Mouse (Mus musculus) intestine, embryonic 15.5 days (tissue): ENCODE measurements around the gene Stx19. TPM values are rescaled to one million over a fixed set of nuclear protein-coding genes. Genes with fewer than 3 reads are reported as not detected.
A peak's percentile ranks its signal among the peaks of the same experiment; 100 is the strongest.

ENCODE experiments used
- ATAC-seq: fragments of 200-750 bp; cut with Nextera tagmentation; 2 replicates; pipeline ENCODE4 v1.8.0; 2017; ENCODE audit warnings: moderate TSS enrichment, moderate library complexity
- H3K27ac ChIP-seq: fragments of 300-500 bp; sonication (generic); 2 replicates; pipeline ENCODE4 v1.5.1; 2015; ENCODE audit warnings: mild to moderate bottlenecking, inconsistent platforms
- H3K27me3 ChIP-seq: fragments of 300-500 bp; sonication (generic); replicated peaks from 2 replicates; pipeline ENCODE4 v1.6.1; 2015; ENCODE audit warnings: inconsistent platforms
- H3K36me3 ChIP-seq: fragments of 300-500 bp; sonication (generic); 2 replicates; pipeline ENCODE4 v1.6.1; 2015; ENCODE audit warnings: inconsistent platforms
- H3K4me1 ChIP-seq: fragments of 300-500 bp; sonication (generic); replicated peaks from 2 replicates; pipeline ENCODE4 v1.6.1; 2015; ENCODE audit warnings: inconsistent platforms
- H3K4me2 ChIP-seq: fragments of 300-500 bp; sonication (generic); replicated peaks from 2 replicates; pipeline ENCODE4 v1.6.1; 2015; ENCODE audit warnings: mild to moderate bottlenecking, inconsistent platforms
- H3K4me3 ChIP-seq: fragments of 300-500 bp; sonication (generic); replicated peaks from 2 replicates; pipeline ENCODE4 v1.5.1; 2015; ENCODE audit warnings: inconsistent platforms
- H3K9ac ChIP-seq: fragments of 300-500 bp; sonication (generic); 2 replicates; pipeline ENCODE4 v1.6.1; 2015; ENCODE audit warnings: inconsistent platforms
- H3K9me3 ChIP-seq: fragments of 300-500 bp; sonication (generic); 2 replicates; pipeline ENCODE4 v1.6.1; 2016; ENCODE audit warnings: inconsistent platforms
- WGBS: fragments of 180-500 bp; shearing (Covaris S2); methylation state at CpG from one replicate; pipeline ENCODE4 v1.1.7; 2015; 5-methylcytosine and 5-hydroxymethylcytosine counted together
- polyA plus RNA-seq: library from polyadenylated mRNA; unstranded; fragments of >200 nt; fragmentation: Nextera tagmentation; extraction: Ambion mirVana; gene quantifications from 2 replicates; pipeline ENCODE4 v1.2.1, GENCODE M21; 2015

Gene Stx19
- polyA plus RNA-seq, result 0.51 and 0.52 TPM in 2 replicates

DNA sequence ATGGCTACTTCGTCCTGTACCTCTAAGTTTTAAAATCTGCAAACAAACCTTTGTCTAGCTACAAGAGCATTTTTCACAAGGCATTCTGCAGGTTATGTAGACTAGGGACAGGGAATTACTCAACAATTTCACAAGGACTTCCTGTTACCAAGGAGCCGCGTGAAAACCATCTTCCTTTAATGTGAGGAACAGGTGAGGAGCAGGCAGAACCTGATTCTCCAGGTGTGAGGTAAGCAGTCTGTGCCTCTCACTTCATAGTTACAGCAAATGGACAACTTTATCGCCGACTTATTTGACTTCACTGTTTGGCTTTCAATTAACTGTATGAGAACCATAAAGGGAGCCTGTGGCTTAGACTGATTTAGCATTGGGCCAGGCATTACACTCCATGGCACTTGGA is at the start of gene Stx19:
Gene Stx19, plus strand, starts transcription at position 186 of the 400 bp plus-strand sequence.
- no peak within 1 kb of the TSS for H3K27ac ChIP-seq
- no peak within 1 kb of the TSS for H3K4me2 ChIP-seq
- no peak within 1 kb of the TSS for H3K9ac ChIP-seq
- ATAC-seq, result peak; percentile 94
- 46% methylated on average over 5 of the region's 5 CpGs for WGBS
- no peaks in the 10 kb centered on the region for H3K36me3 ChIP-seq
- H3K4me3 ChIP-seq, result no peak within 1 kb of the TSS
- H3K4me1 ChIP-seq, result no peaks in the 10 kb centered on the region; the same call in 1 of the 2 replicates
- H3K9me3 ChIP-seq, result no peaks in the 10 kb centered on the region
- no peaks in the 10 kb centered on the region for H3K27me3 ChIP-seq

DNA sequence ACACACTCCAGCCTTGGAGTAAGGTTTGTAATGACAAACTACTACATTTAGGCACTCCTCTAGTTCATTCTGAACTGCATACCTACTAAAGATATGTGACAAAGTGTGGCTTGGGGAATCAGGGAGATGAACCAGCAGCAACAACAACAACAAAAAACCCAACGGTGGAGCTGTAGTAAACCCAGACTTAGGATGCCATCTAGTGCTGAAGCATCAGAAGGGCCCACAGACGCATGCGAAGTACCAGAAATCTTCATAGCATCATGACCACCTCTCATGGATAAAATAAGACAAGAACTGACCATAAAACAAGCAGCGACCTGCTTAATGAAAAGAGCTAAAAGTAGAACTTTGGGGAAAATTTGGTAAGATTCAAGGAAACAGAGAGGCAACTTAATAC is 41.0 kb upstream of the Stx19 start:
- H3K4me1 ChIP-seq, result no peaks in the 10 kb centered on the region
- H3K27me3 ChIP-seq, result no peaks in the 10 kb centered on the region
- no peaks in the 10 kb centered on the region for H3K36me3 ChIP-seq
- H3K9ac ChIP-seq, result no peak overlapping the region
- ATAC-seq, result no peak
- H3K4me3 ChIP-seq, result no peak overlapping the region
- no peak overlapping the region for H3K4me2 ChIP-seq
- no peak overlapping the region for H3K27ac ChIP-seq
- no peaks in the 10 kb centered on the region for H3K9me3 ChIP-seq
- 81% methylated on average over 4 of the region's 4 CpGs for WGBS

DNA sequence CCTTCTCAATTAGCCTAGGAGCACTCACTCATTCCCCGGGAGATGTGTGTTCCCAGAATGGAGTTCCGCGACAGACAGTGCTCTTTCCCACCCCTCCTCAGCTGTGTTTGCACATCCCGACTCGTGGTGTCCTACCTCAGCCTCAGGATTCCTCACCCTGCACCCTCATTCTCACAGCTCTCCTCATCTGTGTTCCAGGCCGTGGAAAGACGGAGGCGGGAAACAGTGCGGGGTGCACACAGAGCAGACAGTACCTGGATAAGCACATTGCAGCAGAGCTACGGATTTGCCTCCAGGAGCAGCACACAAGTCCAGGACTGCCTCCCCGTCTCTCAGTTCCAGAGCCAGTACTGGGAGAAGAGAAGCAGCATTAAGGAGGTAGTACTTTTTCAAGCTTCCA is 38.4 kb upstream of the Stx19 start:
- H3K27me3 ChIP-seq, result no peaks in the 10 kb centered on the region
- H3K27ac ChIP-seq, result no peak overlapping the region
- H3K4me2 ChIP-seq, result no peak overlapping the region
- ATAC-seq, result no peak
- WGBS, result 81% methylated on average over 11 of the region's 11 CpGs
- no peak overlapping the region for H3K9ac ChIP-seq
- no peaks in the 10 kb centered on the region for H3K36me3 ChIP-seq
- no peaks in the 10 kb centered on the region for H3K4me1 ChIP-seq
- H3K4me3 ChIP-seq, result no peak overlapping the region
- no peaks in the 10 kb centered on the region for H3K9me3 ChIP-seq

DNA sequence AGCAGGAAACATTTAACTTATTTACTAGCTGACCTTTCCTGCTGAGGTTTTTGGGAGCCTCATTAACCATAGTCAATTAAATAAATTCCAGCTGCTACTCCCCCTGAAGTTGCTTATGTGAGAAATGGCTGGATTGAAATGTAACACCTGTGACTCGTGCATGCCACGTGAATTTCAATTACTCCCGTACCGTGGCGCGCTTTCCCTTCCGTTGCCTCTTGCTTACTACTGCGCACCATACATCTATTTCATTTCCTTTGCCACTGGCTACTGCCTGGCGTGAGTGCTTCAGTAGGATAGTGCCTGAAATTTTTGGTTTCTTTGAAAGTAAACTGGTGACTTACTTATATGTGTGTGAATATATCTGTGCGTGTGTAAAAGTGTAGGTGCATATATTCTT is 36.2 kb upstream of the Stx19 start:
- Histone ChIP-seq H3K4me2 (no peak overlapping the region), H3K9me3 (no peaks in the 10 kb centered on the region), H3K27me3 (no peaks in the 10 kb centered on the region), H3K27ac (no peak overlapping the region), H3K4me3 (no peak overlapping the region), H3K4me1 (no peaks in the 10 kb centered on the region), H3K36me3 (no peaks in the 10 kb centered on the region), H3K9ac (no peak overlapping the region)
- no peak for ATAC-seq
- 78% methylated on average over 10 of the region's 10 CpGs for WGBS

DNA sequence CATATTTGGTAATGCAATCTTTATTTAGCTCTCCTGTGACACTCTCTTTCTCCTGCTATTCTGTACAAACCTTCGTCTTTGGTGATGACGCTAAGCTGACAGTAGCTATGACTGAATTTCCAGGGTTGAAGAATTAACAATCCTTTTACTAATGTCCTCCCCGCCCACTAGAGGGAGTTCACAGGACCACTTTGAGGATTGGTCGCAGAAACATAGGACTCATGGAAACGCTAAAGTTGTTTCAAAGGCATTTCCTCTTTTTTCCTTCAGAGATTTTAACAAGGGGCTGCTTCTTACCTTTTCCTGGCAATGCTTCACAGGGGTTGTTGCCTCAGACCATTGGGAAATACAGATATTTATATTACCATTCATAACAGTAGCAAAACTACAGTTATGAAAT is 32.2 kb upstream of the Stx19 start:
- no peak for ATAC-seq

DNA sequence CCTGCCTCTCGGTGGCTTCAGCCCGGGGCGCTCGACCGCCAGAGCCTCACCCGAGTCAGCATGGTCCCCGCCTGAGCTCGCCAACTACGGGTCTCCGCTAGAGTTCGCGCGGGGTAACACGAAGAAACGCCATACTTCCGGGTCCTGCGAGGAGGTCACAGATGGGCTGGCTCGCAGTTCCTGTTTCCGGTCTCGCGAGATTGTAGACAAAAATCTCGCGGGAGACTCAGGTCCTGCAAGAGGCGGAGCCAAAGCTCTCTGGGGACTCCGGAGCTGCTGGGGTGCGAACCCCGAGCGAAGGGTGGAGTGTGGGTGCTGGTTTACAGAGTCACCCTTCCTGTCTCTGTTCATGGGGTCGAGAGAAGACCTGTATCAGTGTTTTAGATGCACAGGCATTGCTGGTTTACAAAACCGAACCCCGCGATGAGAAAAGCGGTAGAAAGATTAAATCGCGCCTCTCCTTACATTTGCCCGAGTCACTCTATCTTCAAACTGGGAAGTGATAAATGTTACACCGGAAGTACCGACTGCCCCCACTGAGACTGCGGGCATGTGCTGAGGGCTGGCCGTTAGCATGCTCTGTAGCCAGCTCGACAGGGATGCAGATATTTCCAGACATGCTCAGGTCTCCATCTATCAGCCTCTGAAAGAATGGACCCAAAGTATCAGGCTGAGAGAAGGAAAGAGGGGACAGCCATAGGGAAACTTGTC is 27.7 kb upstream of the Stx19 start, which contains the start of gene Nsun3:
Gene Nsun3, minus strand, starts transcription at position 198 of the 711 bp plus-strand sequence.
- ATAC-seq, result peak; percentile 98
- no peaks in the 10 kb centered on the region for H3K36me3 ChIP-seq
- H3K9ac ChIP-seq, result peak within 1 kb of the TSS; percentile 56
- H3K4me3 ChIP-seq, result peak within 1 kb of the TSS; percentile 56
- no peaks in the 10 kb centered on the region for H3K27me3 ChIP-seq
- WGBS, result 2% methylated on average over 41 of the region's 41 CpGs
- H3K4me1 ChIP-seq, result 0 out of 2 replicates have a peak, but pooled peaks cover 3% of the 10 kb centered on the region
- H3K27ac ChIP-seq, result peak within 1 kb of the TSS; percentile 83
- H3K4me2 ChIP-seq, result peak within 1 kb of the TSS; percentile 76
- H3K9me3 ChIP-seq, result no peaks in the 10 kb centered on the region

More for the DNA sequence above, 32.2 kb upstream of the Stx19 start:
- Histone ChIP-seq H3K36me3 (no peaks in the 10 kb centered on the region), H3K27ac (no peak overlapping the region), H3K4me1 (0 out of 2 replicates have a peak, but pooled peaks cover 2% of the 10 kb centered on the region), H3K27me3 (no peaks in the 10 kb centered on the region), H3K4me3 (no peak overlapping the region), H3K9me3 (no peaks in the 10 kb centered on the region), H3K9ac (no peak overlapping the region), H3K4me2 (no peak overlapping the region)
- WGBS, result 61% methylated on average over 5 of the region's 5 CpGs

DNA sequence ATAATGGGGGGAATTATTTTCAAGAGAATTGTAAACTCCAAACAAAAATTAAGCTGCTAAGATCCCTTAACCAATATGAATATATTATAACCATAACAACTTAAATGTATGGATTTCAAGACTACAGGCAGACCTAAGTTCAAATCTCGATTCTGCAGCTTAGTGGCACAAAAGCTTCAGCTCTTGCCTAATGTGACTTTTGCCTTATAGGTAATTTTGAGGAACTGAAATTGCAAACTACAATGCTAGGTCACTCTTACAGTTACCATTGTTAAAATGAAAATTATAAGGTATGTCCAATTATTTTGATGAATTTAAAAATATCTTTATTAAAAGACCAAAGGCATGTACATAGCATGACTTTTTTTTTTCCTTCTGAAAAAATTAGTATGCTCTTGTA is 17.9 kb upstream of the Stx19 start:
- no peaks in the 10 kb centered on the region for H3K36me3 ChIP-seq
- H3K9ac ChIP-seq, result no peak overlapping the region
- ATAC-seq, result no peak
- no peaks in the 10 kb centered on the region for H3K9me3 ChIP-seq
- H3K27ac ChIP-seq, result no peak overlapping the region
- H3K4me3 ChIP-seq, result no peak overlapping the region
- 87% methylated on average over 1 of the region's 1 CpGs for WGBS
- H3K4me1 ChIP-seq, result no peaks in the 10 kb centered on the region
- no peak overlapping the region for H3K4me2 ChIP-seq
- H3K27me3 ChIP-seq, result no peaks in the 10 kb centered on the region

DNA sequence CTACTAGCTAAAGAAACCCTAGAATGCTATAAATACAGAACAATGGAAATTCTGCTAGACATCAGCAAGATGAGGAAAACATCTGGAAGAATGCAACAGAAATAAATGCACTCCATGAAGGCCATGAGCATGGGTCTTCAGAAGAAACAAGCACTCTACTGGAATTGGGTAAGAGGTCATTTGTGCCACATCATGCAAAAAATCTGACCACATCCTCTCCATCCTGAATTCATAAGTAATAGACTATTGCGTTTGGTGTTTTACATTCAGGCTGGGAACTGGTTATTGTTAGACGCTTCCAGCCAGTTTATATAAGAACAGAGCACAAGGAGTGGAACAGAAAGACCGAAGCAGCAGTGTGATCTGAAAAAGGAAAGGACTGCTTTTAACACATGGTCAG is 15.7 kb upstream of the Stx19 start:
- 90% methylated on average over 3 of the region's 3 CpGs for WGBS
- no peak overlapping the region for H3K4me3 ChIP-seq
- H3K36me3 ChIP-seq, result no peaks in the 10 kb centered on the region
- H3K4me2 ChIP-seq, result no peak overlapping the region
- ATAC-seq, result no peak
- no peaks in the 10 kb centered on the region for H3K27me3 ChIP-seq
- no peak overlapping the region for H3K27ac ChIP-seq
- H3K4me1 ChIP-seq, result no peaks in the 10 kb centered on the region
- H3K9ac ChIP-seq, result no peak overlapping the region
- no peaks in the 10 kb centered on the region for H3K9me3 ChIP-seq

DNA sequence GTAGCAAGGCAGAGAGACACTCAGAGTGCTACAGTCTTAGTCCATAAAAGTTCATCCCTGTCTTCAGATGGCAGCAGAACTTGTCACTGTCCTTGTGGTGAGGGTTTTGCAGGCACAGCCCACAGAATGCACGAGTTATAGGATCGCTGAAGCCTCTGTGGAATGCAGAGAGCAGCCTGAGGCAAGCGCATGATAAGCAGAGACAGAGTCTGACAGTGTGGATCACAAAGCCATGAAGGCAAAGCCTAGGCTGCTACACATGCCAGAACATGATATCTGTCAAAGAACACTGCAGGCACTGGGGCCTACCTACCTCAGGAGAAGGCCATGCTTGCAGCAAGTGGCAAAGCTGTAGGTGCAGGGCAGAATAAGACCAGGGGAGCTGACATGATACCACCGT is 15.1 kb upstream of the Stx19 start:
- no peak overlapping the region for H3K27ac ChIP-seq
- ATAC-seq, result no peak

DNA sequence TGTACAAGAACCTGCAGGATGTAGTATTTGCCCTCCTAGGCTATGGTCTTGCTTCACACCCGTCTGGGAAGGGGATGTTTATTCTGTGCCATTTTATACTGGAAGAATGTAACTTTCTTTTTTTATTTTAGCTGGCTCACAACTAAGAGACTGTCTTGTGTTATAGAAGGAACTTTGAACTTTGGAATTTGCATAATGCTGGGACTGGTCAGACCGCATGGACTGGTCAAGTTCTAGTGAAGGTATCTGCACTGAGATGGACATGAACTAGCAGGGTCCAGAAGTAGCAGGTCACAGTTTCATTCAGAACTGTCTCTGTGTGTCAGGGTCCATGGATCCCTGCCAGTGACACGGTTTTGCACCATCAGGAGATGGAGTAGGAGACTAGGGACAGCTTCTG is 14.6 kb upstream of the Stx19 start:
- 0 out of 2 replicates have a peak, but pooled peaks have one; percentile 34 for ATAC-seq
- Histone ChIP-seq H3K27me3 (no peaks in the 10 kb centered on the region), H3K4me3 (no peak overlapping the region), H3K36me3 (no peaks in the 10 kb centered on the region), H3K27ac (no peak overlapping the region), H3K9ac (no peak overlapping the region), H3K4me2 (no peak overlapping the region), H3K9me3 (no peaks in the 10 kb centered on the region), H3K4me1 (no peaks in the 10 kb centered on the region)
- WGBS, result 82% methylated on average over 3 of the region's 3 CpGs

More for the DNA sequence above, 15.1 kb upstream of the Stx19 start:
- no peak overlapping the region for H3K4me3 ChIP-seq
- no peaks in the 10 kb centered on the region for H3K27me3 ChIP-seq
- no peaks in the 10 kb centered on the region for H3K9me3 ChIP-seq
- H3K36me3 ChIP-seq, result no peaks in the 10 kb centered on the region
- H3K4me1 ChIP-seq, result no peaks in the 10 kb centered on the region
- no peak overlapping the region for H3K9ac ChIP-seq
- no peak overlapping the region for H3K4me2 ChIP-seq
- WGBS, result 86% methylated on average over 4 of the region's 4 CpGs

DNA sequence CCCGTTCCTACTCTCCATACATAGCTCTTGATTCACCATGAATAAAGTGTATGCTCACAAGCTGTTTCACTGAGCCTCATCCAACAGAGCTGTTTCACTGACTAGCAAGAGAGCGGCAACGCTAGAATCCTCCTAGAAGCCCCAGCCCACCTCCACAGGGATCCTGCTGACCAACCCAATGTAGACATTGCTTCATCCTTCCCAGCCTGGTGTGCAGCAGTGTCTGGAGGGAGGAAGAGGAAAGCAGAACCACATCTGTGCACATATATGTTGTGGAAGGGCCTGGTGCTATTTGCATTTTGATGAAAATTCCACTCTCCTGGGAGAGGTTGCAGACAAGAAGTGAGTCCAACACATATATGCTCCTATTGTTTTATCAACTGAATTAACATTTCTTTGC is 9.9 kb upstream of the Stx19 start:
- Histone ChIP-seq H3K9ac (no peak overlapping the region), H3K4me2 (no peak overlapping the region), H3K27me3 (no peaks in the 10 kb centered on the region), H3K4me3 (no peak overlapping the region), H3K9me3 (no peaks in the 10 kb centered on the region), H3K27ac (no peak overlapping the region), H3K36me3 (no peaks in the 10 kb centered on the region), H3K4me1 (no peaks in the 10 kb centered on the region)
- no peak for ATAC-seq
- 88% methylated on average over 3 of the region's 3 CpGs for WGBS

DNA sequence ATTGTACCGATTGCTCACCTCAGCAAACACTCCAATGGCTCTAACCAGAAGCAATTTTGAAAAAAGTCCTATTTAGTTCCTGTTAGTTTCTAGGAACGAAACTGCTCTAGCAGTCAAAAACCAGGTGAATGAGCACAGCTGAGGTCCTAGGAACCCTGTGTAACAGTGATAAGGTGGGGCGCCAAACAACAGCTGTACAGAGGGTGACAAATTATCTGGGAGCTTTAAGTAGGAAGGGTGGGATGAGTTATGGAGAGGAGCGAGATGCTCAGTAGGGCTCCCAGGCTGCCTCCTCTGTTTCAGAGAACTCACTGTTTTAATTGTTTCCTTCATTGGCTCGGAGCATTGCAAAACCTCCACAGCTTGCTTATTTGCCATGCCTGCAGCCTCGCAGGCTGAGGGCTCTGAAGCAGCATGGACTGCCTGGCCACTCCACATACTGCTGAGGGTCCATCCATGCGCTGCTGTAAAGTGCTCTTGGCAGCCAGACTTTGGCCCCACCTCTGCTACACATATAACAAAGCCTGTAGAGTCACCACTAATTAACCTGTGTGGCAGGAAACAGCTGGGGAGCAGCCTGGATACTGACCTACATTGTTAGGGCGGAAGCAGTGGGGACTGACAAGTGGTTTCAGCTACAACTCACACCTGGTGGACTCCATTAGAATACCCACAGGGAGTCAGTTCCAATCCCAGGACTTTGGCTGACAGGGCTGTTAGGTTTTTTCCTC is 7.1 kb upstream of the Stx19 start:
- ATAC-seq, result peak; percentile 90
- H3K9me3 ChIP-seq, result no peaks in the 10 kb centered on the region
- H3K36me3 ChIP-seq, result no peaks in the 10 kb centered on the region
- 0 out of 2 replicates have a peak overlapping the region, but pooled peaks have one; percentile 3 for H3K4me2 ChIP-seq
- no peak overlapping the region for H3K4me3 ChIP-seq
- H3K27ac ChIP-seq, result no peak overlapping the region; the same call in 1 of the 2 replicates
- no peak overlapping the region for H3K9ac ChIP-seq
- WGBS, result 68% methylated on average over 8 of the region's 8 CpGs
- no peaks in the 10 kb centered on the region for H3K4me1 ChIP-seq
- H3K27me3 ChIP-seq, result no peaks in the 10 kb centered on the region
